Mouse (Mus musculus): ENCODE data around the gene Scrg1. TPM values are rescaled to one million over a fixed set of nuclear protein-coding genes. Genes with fewer than 3 reads are reported as not detected.
"Not testable (repeated sequence)": the region's sequence is repeated elsewhere in the genome, so short reads cannot be mapped to it uniquely, and the experiment has no call there.

The Scrg1 gene
- polyA plus RNA-seq, 1 experiment from 2014 or later = 1.4 TPM

- H3K36me3 ChIP-seq; H3K27me3 ChIP-seq; H3K9me3 ChIP-seq; H3K27ac ChIP-seq; ATAC-seq (ENCODE audit: low FRiP score): not testable (repeated sequence)
- 27% methylated on average over 10 of the region's 10 CpGs for WGBS
- peaks cover 12% of the 10 kb centered on the region; the same call in 1 of the 2 replicates for H3K4me1 ChIP-seq (replicated peaks)
- H3K4me2 ChIP-seq = peak overlapping the region; percentile 72
- H3K9ac ChIP-seq = peak overlapping the region; percentile 94; the same call in 1 of the 2 replicates
- H3K4me3 ChIP-seq = peak overlapping the region; percentile 82
Observed at GRCm38 (mm10) chr8:57513178-57513661, 57.5 kb downstream of the Scrg1 start.

DNA sequence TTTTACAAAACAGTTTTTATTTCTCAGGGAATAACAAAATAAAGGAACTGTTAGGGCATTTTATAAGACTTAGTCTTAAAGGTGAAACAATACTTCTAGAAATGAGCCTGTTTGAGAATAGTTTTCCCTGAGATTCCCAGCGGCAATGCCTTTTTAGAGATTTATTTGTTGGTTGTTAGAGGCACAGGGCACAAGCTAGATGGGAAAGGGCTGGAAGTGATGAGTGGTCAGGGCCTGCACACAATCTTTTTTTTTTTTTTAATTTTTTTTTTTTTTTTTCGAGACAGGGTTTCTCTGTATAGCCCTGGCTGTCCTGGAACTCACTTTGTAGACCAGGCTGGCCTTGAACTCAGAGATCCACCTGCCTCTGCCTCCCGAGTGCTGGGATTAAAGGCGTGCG is 61.0 kb downstream of the Scrg1 start:
- ATAC-seq (ENCODE audit: low FRiP score); H3K4me2 ChIP-seq; H3K9me3 ChIP-seq; H3K4me1 ChIP-seq (replicated peaks); H3K36me3 ChIP-seq; H3K27ac ChIP-seq; H3K27me3 ChIP-seq; H3K9ac ChIP-seq; H3K4me3 ChIP-seq: not testable (repeated sequence)
- WGBS = 95% methylated on average over 4 of the region's 5 CpGs

DNA sequence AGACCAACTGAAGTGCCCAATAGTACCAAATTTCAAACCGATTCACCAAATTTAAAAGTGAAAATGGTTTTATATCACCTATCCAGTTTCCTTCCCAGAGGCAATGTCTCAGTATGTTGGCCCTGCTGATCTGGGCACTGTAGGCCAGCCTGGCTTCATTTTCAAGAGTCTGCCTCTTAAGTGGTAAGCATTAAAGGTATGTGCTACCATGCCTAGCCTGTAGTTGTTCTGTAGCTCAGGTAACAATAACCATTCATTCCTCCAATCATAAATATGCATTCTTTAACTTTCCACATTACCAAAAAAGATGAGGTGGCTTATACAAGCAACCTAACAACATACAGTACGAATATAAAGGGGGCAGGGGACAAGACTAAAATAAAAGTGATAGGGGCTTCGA is 62.0 kb downstream of the Scrg1 start:
- Histone ChIP-seq H3K9ac (no peak overlapping the region), H3K4me2 (no peak overlapping the region), H3K4me1 (replicated peaks) (0 out of 2 replicates have a peak, but pooled peaks cover 5% of the 10 kb centered on the region), H3K9me3 (no peaks in the 10 kb centered on the region), H3K4me3 (no peak overlapping the region), H3K27me3 (no peaks in the 10 kb centered on the region), H3K27ac (no peak overlapping the region), H3K36me3 (no peaks in the 10 kb centered on the region)
- WGBS = 92% methylated on average over 3 of the region's 3 CpGs
- ATAC-seq (ENCODE audit: low FRiP score) = no peak

DNA sequence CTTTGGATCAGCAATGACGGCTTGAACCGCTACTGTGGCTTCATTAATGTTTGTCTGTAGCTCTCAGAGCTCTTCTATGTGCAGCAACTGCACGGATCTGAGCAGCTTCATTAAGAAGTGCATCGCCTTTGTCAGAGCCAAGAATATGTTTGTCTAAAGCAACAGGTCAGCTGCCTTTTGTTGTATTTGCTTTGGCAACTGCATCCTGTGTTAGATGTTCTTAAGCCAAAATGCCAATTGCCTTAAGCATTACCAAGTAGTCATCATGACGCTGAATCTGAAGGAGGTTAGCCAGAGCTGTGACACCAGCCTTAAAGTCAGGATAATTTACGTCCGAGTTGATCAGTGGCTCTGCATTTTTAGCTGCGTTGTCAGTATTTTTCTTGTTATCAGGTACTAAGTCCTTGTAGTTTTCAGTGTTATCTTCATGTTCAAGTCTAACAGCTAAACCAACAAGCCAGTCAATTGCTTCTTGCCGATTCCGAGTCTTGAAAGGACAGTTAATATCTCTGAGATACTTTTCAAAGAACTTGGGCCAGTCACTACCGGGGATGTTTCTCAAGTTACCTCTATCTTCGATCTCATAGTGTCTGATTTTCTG is 64.6 kb downstream of the Scrg1 start:
- H3K4me1 ChIP-seq (replicated peaks) = no peaks in the 10 kb centered on the region
- H3K27ac ChIP-seq = no peak overlapping the region
- H3K36me3 ChIP-seq = no peaks in the 10 kb centered on the region; the same call in 1 of the 2 replicates
- no peak overlapping the region for H3K4me2 ChIP-seq
- WGBS = 91% methylated on average over 12 of the region's 12 CpGs
- no peaks in the 10 kb centered on the region for H3K27me3 ChIP-seq
- no peaks in the 10 kb centered on the region for H3K9me3 ChIP-seq
- no peak for ATAC-seq (ENCODE audit: low FRiP score)
- no peak overlapping the region for H3K4me3 ChIP-seq
- no peak overlapping the region for H3K9ac ChIP-seq

Other genes starting within 250 kb of the Scrg1 start
- not detected in 2 replicates for gene Hand2, start 134.9 kb upstream of the Scrg1 start, polyA plus RNA-seq (2015; fragmentation: Nextera tagmentation; extraction: Ambion mirVana)
- 46.1 and 48.1 TPM in 2 replicates for gene Sap30, start 31.9 kb downstream of the Scrg1 start, polyA plus RNA-seq (2015; fragmentation: Nextera tagmentation; extraction: Ambion mirVana)
- 115 and 140 TPM in 2 replicates for gene Hmgb2, start 56.0 kb downstream of the Scrg1 start, polyA plus RNA-seq (2015; fragmentation: Nextera tagmentation; extraction: Ambion mirVana)
- 12.6 and 13.6 TPM in 2 replicates for gene Galnt7, start 197.1 kb downstream of the Scrg1 start, polyA plus RNA-seq (2015; fragmentation: Nextera tagmentation; extraction: Ambion mirVana)